Mouse (Mus musculus): Measurements from ENCODE around the gene Oit1.

The Oit1 gene

GRCm38 (mm10) chr14:8378685-8379313 lies at the start of gene Oit1:
TSS of gene Oit1 (minus strand) at chr14:8378754.
- no peak for DNase-seq (ENCODE audit: low spot score in 2 of 2)

GRCm38 (mm10) chr14:8422833-8423232 lies 44.3 kb upstream of the Oit1 start:
- DNase-seq (ENCODE audit: low spot score in 2 of 2): no peak

- no peak for DNase-seq (ENCODE audit: low spot score in 2 of 2)
These were observed 42.7 kb upstream of the Oit1 start for GRCm38 (mm10) chr14:8421199-8421787.

DNA sequence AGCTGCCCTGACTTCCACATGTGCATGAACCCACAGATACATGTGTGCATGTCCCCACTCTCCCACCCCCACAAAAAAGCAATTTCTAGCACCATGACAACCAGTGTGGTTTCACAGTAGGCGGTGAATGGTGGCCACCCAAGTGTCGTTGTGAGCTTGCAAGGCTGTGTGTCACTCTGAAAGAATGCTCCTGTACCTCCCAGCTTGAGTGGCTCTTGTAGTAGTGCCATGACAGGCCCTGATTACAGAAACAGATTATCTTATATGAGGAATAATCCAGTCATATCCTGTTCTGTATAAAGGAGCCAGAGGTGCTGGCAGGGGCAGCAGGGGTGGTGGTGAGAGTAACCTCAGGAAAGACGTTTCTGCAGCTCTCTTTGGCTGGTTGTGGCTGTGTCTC lies 40.1 kb upstream of the Oit1 start:
- DNase-seq (ENCODE audit: low spot score in 2 of 2): no peak

DNA sequence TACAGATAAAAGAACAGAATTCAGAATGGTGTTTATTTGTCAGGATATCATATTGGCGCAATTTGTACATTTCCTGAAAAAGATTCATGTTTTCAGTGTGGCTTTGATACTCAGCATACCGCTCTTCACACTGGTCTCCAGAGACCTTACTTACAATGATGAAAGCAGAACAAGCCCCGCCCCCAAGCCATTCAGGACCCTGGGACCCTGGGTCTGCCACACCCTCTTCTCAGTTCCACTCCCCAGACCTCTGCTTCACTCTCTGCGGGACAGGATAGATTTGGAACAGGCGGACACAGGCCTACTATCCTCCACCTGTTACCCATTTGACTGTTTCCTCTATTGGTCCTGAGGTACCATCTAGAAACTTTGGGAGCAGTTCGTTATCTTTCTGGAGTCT lies 27.4 kb upstream of the Oit1 start:
- no peak for DNase-seq (ENCODE audit: low spot score in 2 of 2)

DNA sequence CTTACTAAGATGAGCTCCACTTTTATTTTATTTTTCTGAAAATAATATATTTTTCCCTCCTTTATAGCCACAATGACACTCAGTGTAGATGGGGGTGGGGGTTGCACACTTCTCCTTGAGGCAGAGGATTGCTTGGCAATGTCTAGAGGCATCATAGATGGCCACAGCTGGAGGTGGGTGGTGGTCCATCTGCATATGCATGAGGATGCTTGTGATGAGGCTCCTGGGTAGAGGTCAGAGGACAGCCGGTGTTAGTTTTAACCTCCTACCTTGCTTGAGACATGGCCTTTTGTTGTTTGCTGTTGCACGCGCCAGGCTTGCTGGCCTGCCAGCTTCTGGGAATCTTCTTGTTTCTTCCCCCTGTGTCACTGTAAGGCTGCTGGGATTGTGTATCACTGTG lies 24.8 kb upstream of the Oit1 start:
- no peak for DNase-seq (ENCODE audit: low spot score in 2 of 2)

DNA sequence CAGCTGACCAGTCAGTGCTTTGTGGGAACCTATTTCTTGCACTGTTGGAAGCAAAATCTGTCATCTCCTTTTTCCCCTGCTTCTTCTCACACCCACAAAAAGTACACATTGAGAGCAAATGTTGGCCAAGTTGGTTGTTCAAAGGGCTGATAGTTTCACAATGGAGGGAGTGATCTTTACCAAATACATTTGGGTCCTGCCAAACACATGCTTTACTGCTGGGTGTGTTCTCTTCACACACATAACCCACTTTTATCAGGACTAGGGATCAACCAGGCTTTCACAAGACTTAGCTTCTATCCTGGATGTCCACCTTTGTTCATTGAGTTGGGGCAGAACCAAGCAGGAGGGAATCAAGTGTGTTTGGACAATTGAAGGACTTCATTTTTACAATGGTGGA lies 20.0 kb upstream of the Oit1 start:
- DNase-seq (ENCODE audit: low spot score in 2 of 2): no peak

- DNase-seq (ENCODE audit: low spot score in 2 of 2): no peak
These were observed 17.2 kb upstream of the Oit1 start for GRCm38 (mm10) chr14:8395690-8396287.

GRCm38 (mm10) chr14:8392181-8392825 lies 13.7 kb upstream of the Oit1 start:
- no peak for DNase-seq (ENCODE audit: low spot score in 2 of 2)

- no peak for DNase-seq (ENCODE audit: low spot score in 2 of 2)
These were observed 9.2 kb downstream of the Oit1 start for GRCm38 (mm10) chr14:8369394-8369793.

DNA sequence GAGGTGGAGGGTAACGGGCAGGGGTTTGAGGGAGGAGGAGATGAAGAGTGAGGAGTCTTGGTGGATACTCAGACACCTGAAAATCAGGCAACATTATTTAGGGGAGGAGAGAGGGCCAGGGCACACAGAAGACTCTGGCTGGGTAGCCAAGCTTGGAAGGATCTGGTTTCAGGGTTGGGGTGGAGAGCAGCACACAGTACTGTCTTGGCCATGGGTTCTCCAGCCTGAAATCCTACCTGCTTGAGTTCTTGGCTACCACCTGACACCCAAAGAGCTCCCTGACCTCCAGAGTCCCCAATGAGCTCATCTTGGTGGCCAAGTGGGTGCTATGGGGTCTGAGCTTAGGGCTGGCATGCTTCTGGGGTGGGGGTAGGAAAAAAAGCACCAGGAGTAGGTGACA lies 9.7 kb downstream of the Oit1 start:
- no peak for DNase-seq (ENCODE audit: low spot score in 2 of 2)

DNA sequence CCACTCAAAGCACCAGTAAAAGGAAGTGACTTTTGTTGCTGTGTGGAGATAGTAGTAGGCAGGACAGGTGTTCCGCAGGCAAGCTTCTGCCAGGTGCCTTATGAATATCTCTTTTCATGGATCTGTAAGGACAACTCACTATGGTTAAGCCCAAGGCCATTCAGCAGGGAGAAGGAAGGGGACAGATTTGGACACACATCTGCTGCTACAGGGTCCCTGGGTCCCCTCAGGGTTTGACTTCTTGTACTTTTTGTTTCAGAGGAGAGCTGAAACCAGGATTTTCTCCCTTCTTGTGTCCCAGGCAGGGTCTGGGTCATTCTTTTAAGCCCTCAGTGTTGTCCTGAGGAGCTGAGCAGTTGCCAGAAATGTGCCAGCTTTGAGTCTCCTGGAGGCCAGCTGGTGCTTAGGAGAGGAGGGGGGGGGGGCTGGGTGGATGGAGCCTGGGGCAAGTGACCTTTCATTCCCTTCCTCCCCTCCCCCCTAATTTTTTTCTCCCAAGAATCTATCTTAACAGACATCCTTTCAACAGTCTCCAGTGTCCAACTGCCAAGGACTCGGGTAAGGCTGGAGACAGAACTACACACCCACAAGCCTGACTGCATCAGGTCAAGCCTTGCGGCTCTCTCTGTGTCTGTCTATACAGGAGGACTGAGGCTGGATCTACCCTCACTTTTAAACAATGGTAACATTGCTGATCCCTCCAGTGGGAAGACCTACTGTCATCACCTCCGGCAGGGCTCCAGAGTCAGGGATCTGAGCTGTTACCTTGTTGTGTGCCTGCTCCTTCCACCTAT lies 10.6 kb downstream of the Oit1 start:
- no peak for DNase-seq (ENCODE audit: low spot score in 2 of 2)

GRCm38 (mm10) chr14:8367121-8367520 lies 11.4 kb downstream of the Oit1 start:
- DNase-seq (ENCODE audit: low spot score in 2 of 2): no peak

DNA sequence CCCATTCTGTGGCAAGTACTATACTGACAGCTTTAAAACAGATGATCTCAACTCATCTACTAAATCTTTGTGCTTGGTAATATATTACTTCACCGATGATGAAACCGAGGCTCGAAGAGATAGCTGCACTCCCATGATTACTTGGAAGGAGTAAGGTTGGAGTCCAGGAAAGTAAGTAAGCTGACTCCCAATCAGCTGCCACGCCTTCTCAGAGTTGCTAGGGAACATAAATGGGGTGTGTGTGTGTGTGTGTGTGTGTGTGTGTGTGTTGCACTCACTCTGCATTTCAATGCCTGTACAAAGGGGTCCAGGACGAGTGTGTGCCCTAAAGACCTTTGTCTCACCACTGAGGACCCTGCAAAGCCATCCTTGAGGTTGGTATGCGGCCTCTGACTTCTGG lies 12.7 kb downstream of the Oit1 start:
- no peak for DNase-seq (ENCODE audit: low spot score in 2 of 2)

DNA sequence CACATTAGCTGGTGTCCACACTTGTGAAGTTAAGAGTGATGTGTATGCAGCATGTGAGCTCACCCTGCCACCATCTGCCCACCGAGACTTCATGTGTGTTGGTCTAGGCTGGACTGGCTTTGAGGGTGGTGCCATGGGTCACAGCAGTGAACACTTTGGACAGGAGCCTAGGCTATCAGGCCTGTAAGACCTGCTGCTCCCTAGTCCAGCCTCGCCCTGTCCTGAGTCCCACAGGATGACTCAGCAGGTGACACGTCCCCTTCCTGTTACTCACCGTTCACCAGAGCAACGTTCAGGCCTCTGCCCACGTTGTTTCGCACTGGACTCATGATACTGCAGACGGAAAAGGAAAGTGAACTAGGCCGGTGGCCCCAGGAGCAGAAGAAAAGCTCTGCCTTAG lies 21.7 kb downstream of the Oit1 start:
- no peak for DNase-seq (ENCODE audit: low spot score in 2 of 2)

GRCm38 (mm10) chr14:8355999-8356501 lies 22.5 kb downstream of the Oit1 start:
- peak; percentile 8 to 77 for DNase-seq (ENCODE audit: low spot score in 2 of 2)

- no peak for DNase-seq (ENCODE audit: low spot score in 2 of 2)
These were observed 29.6 kb downstream of the Oit1 start for GRCm38 (mm10) chr14:8348927-8349326.

GRCm38 (mm10) chr14:8346255-8346997 lies 32.1 kb downstream of the Oit1 start:
- peak; percentile 45 to 82 for DNase-seq (ENCODE audit: low spot score in 2 of 2)

GRCm38 (mm10) chr14:8345566-8345965 lies 33.0 kb downstream of the Oit1 start:
- no peak for DNase-seq (ENCODE audit: low spot score in 2 of 2)

DNA sequence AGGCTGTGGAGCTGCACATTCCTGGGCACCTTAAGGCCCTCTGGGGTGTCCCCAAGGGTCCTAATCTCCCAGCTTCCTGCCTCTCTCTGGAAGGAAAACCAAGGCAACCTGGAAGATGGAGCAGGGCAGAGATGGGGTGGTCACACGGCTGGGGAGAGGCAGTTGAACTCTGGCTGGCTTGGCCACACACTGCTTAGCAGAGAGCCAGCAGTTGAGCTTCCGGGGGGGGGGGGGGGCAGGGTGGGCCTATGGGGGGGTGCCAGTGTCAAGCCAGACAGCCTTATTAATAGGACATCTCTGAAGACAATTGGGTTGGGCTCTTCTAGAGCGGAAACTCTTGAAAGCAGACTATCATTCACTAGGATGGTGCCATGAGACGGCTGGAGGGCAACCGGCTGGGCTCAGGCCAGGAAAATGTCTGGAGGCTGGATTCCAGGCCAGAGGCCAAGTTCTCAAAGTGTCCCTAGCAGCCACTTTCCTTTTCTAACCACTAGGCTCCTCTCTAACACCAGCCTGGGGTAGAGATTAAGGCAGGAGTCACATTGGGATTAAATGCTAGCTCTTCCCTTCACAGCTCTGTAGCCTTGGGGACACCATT lies 35.9 kb downstream of the Oit1 start:
- no peak for DNase-seq (ENCODE audit: low spot score in 2 of 2)

DNA sequence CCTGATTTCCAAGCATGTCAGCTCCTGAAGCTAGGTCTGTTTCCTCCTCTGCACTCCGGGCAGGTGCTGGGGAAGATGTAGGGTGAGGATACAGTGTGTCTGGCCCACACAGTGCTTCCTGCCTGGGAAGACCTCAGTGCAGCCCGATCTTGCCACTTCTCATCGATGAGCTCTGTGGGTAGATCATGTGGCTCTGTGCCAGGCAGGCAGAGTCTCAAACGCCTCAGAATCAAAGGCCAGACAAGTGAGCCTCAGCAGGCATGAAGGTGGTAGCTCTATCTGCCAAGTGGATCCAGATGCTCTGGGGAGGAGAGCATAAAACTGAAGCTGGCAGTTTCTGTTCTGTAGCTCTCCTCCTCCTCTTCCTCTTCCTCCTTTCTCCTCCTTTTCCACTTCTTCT lies 38.3 kb downstream of the Oit1 start:
- DNase-seq (ENCODE audit: low spot score in 2 of 2): no peak

All from thymus, postnatal 10 days (tissue).